Mouse (Mus musculus) MEL-GATA-1-ER (cell line): Measurements from ENCODE around the gene Mocs3.

Source experiments
- DNase-seq: peaks from one replicate; pipeline ENCODE4 v3.0.0-alpha.2; 2012; ENCODE audit warnings: low read depth; ENCODE audit errors: extremely low read depth

Mocs3 gene

GRCm38 (mm10) chr2:168238335-168238734, 7.9 kb downstream of the Mocs3 start:
- no peak for DNase-seq

GRCm38 (mm10) chr2:168242841-168243240, 12.4 kb downstream of the Mocs3 start:
- DNase-seq, result no peak

- no peak for DNase-seq
These were observed 12.9 kb downstream of the Mocs3 start for GRCm38 (mm10) chr2:168243278-168243677.

GRCm38 (mm10) chr2:168245571-168245970, 15.1 kb downstream of the Mocs3 start:
- no peak for DNase-seq

GRCm38 (mm10) chr2:168248167-168248855, 17.9 kb downstream of the Mocs3 start:
- DNase-seq, result no peak

- DNase-seq, result peak; percentile 33
These were observed 18.4 kb downstream of the Mocs3 start for GRCm38 (mm10) chr2:168248856-168249245.

- DNase-seq, result peak; percentile 46
These were observed 19.8 kb downstream of the Mocs3 start for GRCm38 (mm10) chr2:168250270-168250669.

- no peak for DNase-seq
These were observed 22.3 kb downstream of the Mocs3 start for GRCm38 (mm10) chr2:168252639-168253292.

- no peak for DNase-seq
These were observed 23.4 kb downstream of the Mocs3 start for GRCm38 (mm10) chr2:168253822-168254221.

- DNase-seq, result no peak
These were observed 26.1 kb downstream of the Mocs3 start for GRCm38 (mm10) chr2:168256506-168256905.

GRCm38 (mm10) chr2:168257188-168257587, 26.8 kb downstream of the Mocs3 start:
- DNase-seq, result no peak

GRCm38 (mm10) chr2:168259046-168259445, 28.6 kb downstream of the Mocs3 start:
- no peak for DNase-seq

GRCm38 (mm10) chr2:168260124-168260523, 29.7 kb downstream of the Mocs3 start:
- no peak for DNase-seq

GRCm38 (mm10) chr2:168260900-168261299, 30.5 kb downstream of the Mocs3 start:
- DNase-seq, result no peak

GRCm38 (mm10) chr2:168268033-168268432, 37.6 kb downstream of the Mocs3 start:
- DNase-seq, result no peak

- peak; percentile 20 for DNase-seq
These were observed 43.0 kb downstream of the Mocs3 start for GRCm38 (mm10) chr2:168273387-168273786.

- no peak for DNase-seq
These were observed 44.0 kb downstream of the Mocs3 start for GRCm38 (mm10) chr2:168274374-168274935.

- no peak for DNase-seq
These were observed 50.5 kb downstream of the Mocs3 start for GRCm38 (mm10) chr2:168280729-168281581.

GRCm38 (mm10) chr2:168281582-168281981, 51.2 kb downstream of the Mocs3 start, which contains the start of gene Kcng1:
TSS of gene Kcng1 (minus strand) at chr2:168281736.
- DNase-seq, result no peak
